Mouse (Mus musculus) cerebellum, adult 2 months (tissue): ENCODE results near the gene Hnrnph2. TPM values are rescaled to one million over a fixed set of nuclear protein-coding genes. Genes with fewer than 3 reads are reported as not detected.

Experiments
- DNase-seq, 2 experiments: peaks; one replicate each; pipeline ENCODE4 v3.0.0; 2021
- H3K27ac ChIP-seq: fragments of 200-500 bp; 2 replicates; pipeline ENCODE4 v1.5.1; 2012; ENCODE audit warnings: low read length, control low read depth, inconsistent platforms; ENCODE audit not compliant: insufficient read depth
- H3K27me3 ChIP-seq: fragments of 200-500 bp; 2 replicates; pipeline ENCODE4 v1.6.1; 2012; ENCODE audit warnings: inconsistent platforms, mild to moderate bottlenecking, low read length, moderate library complexity; ENCODE audit not compliant: control insufficient read depth, insufficient read depth
- H3K4me1 ChIP-seq: fragments of 200-500 bp; 2 replicates; pipeline ENCODE4 v1.6.1; 2011; ENCODE audit warnings: low read length; ENCODE audit not compliant: control insufficient read depth, insufficient read depth
- H3K4me3 ChIP-seq: fragments of 200-500 bp; replicated peaks from 2 replicates; pipeline ENCODE3; 2011; ENCODE audit warnings: mild to moderate bottlenecking, low read depth, low read length, control low read depth; ENCODE audit not compliant: insufficient read depth
- CTCF ChIP-seq: fragments of 200-500 bp; IDR thresholded peaks from 2 replicates; pipeline ENCODE4 v1.5.1; 2011; ENCODE audit warnings: low read depth, mild to moderate bottlenecking, control low read depth, low read length, moderate library complexity, borderline replicate concordance; ENCODE audit not compliant: insufficient read depth
- POLR2A ChIP-seq: fragments of 200-500 bp; IDR thresholded peaks from 2 replicates; pipeline ENCODE4 v1.6.1; 2011; ENCODE audit warnings: low read length, control low read depth, borderline replicate concordance; ENCODE audit not compliant: insufficient read depth
- WGBS: fragments of 180-500 bp; shearing (Covaris S2); methylation state at CpG from one replicate; pipeline ENCODE4 v1.1.7; 2018; 5-methylcytosine and 5-hydroxymethylcytosine counted together
- polyA plus RNA-seq: library from polyadenylated mRNA; depleted of rRNA; stranded (reverse); fragments of >200 nt; gene quantifications from 2 replicates; pipeline ENCODE4 v1.2.3, GENCODE M21; 2012

Hnrnph2 gene
- polyA plus RNA-seq, 1 experiment: 104 TPM

GRCm38 (mm10) chrX:134620254-134620865 is 19.4 kb downstream of the Hnrnph2 start:
- 35% methylated on average over 8 of the region's 8 CpGs for WGBS
- no peak for DNase-seq
- TF ChIP-seq POLR2A: no peak
- TF ChIP-seq CTCF: no peak
- no peaks in the 10 kb centered on the region for H3K4me1 ChIP-seq
- H3K27me3 ChIP-seq: no peaks in the 10 kb centered on the region
- H3K4me3 ChIP-seq: no peak overlapping the region
- no peak overlapping the region for H3K27ac ChIP-seq

DNA sequence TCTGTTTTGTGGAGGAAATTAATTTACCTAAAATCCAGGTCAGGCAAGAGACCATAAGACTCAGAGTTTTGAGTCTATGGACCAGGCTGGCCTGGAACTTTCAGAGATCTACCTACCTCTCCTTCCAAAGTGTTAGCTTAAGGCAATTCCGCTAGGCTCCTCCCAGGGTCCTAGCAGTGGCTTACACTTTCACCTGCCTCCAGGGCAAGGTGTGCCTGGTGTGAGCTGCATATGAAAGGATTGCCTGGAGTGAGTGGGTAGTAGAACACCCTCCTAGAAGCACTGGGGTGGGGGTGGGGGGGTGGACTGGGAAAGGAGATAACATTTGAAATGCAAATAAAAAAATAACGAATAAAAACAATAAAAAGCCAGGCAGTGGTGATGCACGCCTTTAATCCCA is 20.7 kb downstream of the Hnrnph2 start:
- H3K4me3 ChIP-seq: no peak overlapping the region
- DNase-seq: no peak
- no peaks in the 10 kb centered on the region for H3K4me1 ChIP-seq
- H3K27me3 ChIP-seq: no peaks in the 10 kb centered on the region
- no peak for TF ChIP-seq POLR2A
- no peak for TF ChIP-seq CTCF
- WGBS: 81% methylated on average over 3 of the region's 3 CpGs
- no peak overlapping the region for H3K27ac ChIP-seq

DNA sequence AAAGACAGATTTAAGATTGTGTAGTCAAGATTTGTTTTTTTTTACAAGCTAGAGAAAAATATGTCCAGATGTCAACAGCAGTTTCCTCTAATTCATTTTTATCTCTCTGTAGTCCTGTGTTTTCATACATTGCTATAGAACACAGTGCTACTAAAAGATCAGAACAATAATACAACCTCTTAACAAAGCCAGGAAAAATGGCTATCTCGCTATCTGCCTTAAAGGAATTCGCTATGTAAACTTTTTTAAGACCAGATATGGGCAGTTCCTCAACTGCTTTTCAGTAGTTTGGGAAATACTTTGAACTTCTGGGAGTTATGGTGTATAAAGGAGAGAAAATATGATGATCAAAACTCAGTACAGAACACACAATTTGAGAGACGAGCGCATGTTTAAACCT is 22.4 kb downstream of the Hnrnph2 start:
- Histone ChIP-seq H3K27me3 (no peaks in the 10 kb centered on the region), H3K4me1 (no peaks in the 10 kb centered on the region), H3K27ac (no peak overlapping the region), H3K4me3 (no peak overlapping the region)
- no peak for DNase-seq
- WGBS: 90% methylated on average over 4 of the region's 4 CpGs
- TF ChIP-seq CTCF (no peak), POLR2A (no peak)

- H3K4me1 ChIP-seq: no peaks in the 10 kb centered on the region
- TF ChIP-seq CTCF (no peak), POLR2A (no peak)
- H3K4me3 ChIP-seq: no peak overlapping the region
- H3K27me3 ChIP-seq: no peaks in the 10 kb centered on the region
- 92% methylated on average over 2 of the region's 2 CpGs for WGBS
- no peak for DNase-seq
- H3K27ac ChIP-seq: no peak overlapping the region
Observed at GRCm38 (mm10) chrX:134628200-134628599, 27.2 kb downstream of the Hnrnph2 start.

DNA sequence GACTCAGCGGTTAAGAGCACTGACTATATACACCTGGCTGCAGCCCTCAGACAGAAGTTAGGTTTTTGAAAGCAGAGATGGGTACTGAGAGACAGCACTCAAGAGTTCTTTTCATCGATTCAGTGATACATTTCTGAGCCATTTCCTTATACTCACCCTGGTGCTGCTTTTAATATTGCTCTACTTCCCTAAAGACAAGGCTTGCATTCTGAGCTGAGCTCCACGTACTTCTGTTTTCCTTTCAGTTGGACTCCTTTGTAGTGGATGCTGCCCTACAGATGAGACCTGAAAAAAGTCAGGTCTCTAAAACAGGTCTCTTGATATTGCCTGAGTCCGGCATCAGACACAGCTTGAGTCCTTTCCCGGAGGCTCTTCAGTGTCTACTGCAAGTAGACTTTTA is 31.7 kb downstream of the Hnrnph2 start:
- no peak for TF ChIP-seq CTCF
- no peak for TF ChIP-seq POLR2A
- no peaks in the 10 kb centered on the region for H3K4me1 ChIP-seq
- 86% methylated on average over 5 of the region's 5 CpGs for WGBS
- no peak overlapping the region for H3K4me3 ChIP-seq
- no peaks in the 10 kb centered on the region for H3K27me3 ChIP-seq
- no peak for DNase-seq
- no peak overlapping the region for H3K27ac ChIP-seq

DNA sequence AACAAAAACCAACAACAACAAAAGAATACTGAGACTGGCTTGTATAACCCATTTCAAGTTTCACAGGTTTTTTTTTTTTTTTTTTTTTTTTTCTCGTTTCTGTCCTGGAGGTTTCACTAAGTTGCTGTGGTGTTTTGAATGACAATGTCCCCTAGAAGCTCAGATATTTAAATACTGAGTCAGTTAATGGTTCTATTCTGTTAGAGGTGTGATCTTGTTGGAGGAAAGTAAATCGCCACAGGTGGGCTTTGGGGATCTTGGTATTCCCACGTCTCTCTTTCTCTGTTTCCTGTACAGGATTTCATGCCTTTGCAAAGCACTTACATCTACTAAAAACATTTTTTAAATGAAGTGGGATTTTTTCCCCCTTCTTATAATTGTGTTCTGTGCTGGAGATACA is 34.1 kb downstream of the Hnrnph2 start:
- 45% methylated on average over 3 of the region's 3 CpGs for WGBS
- no peak for TF ChIP-seq POLR2A
- TF ChIP-seq CTCF: no peak
- no peak overlapping the region for H3K27ac ChIP-seq
- no peaks in the 10 kb centered on the region for H3K4me1 ChIP-seq
- DNase-seq: no peak
- no peaks in the 10 kb centered on the region for H3K27me3 ChIP-seq
- no peak overlapping the region for H3K4me3 ChIP-seq

- no peaks in the 10 kb centered on the region for H3K4me1 ChIP-seq
- no peaks in the 10 kb centered on the region for H3K27me3 ChIP-seq
- DNase-seq: no peak
- no peak overlapping the region for H3K27ac ChIP-seq
- no peak for TF ChIP-seq POLR2A
- no peak for TF ChIP-seq CTCF
- WGBS: 48% methylated on average over 3 of the region's 3 CpGs
- no peak overlapping the region for H3K4me3 ChIP-seq
Observed at GRCm38 (mm10) chrX:134635860-134636259, 34.9 kb downstream of the Hnrnph2 start.

DNA sequence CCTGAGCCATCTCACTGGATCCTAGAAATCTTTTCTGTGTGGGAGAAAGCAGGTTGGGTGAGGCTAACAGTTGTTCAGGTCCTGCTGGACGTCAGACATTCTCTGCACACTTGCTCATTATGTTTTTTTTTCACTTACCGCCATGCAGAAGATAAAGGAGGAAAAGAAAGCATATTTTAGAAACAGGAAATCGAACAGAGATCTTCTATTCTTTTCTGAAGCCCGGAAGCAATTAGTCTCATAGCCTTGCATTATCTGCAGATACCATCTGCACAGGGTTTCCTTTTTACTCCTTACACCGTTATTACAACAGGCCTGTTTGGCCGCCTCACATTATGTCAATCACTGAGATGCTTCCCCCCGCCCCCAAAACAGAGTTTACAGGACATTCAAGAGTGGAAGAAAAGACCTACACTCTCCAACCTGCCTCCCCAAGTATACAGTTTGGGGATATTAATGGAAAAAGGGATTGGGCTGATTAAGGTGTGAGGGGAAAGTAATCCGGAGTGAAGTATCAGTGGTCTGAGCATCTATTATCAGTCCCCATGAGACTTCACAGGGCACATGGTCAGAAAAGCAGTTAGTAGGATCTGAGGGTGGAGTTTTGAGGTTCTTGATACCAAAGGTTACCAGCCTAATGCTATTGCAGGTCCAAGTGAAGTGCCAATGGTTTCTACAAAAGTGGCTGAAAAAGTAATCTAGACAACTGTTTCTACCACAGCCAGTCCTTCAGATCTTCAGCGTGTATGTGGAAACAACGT is 40.2 kb downstream of the Hnrnph2 start:
- 64% methylated on average over 10 of the region's 10 CpGs for WGBS
- H3K27me3 ChIP-seq: no peaks in the 10 kb centered on the region
- no peak for DNase-seq
- TF ChIP-seq CTCF (no peak), POLR2A (no peak)
- H3K27ac ChIP-seq: no peak overlapping the region
- H3K4me1 ChIP-seq: no peaks in the 10 kb centered on the region
- H3K4me3 ChIP-seq: no peak overlapping the region
